Mouse (Mus musculus) bone marrow macrophage, adult 2 months (primary cell): ENCODE data around the gene Dhx9.

Experiments
- CTCF ChIP-seq: IDR thresholded peaks from 2 replicates; pipeline ENCODE4 v1.5.1; 2012; ENCODE audit warnings: low read depth, mild to moderate bottlenecking, low read length, moderate library complexity
- POLR2A ChIP-seq: IDR thresholded peaks from 2 replicates; pipeline ENCODE4 v1.6.1; 2012; ENCODE audit warnings: mild to moderate bottlenecking, low read depth, low read length, borderline replicate concordance

GRCm38 (mm10) chr1:153506266-153506665, 18.8 kb upstream of the Dhx9 start:
- TF ChIP-seq CTCF: no peak
- TF ChIP-seq POLR2A: no peak
